7 mouse cellular contexts compared by ENCODE assay signal in the genomic region with DNA sequence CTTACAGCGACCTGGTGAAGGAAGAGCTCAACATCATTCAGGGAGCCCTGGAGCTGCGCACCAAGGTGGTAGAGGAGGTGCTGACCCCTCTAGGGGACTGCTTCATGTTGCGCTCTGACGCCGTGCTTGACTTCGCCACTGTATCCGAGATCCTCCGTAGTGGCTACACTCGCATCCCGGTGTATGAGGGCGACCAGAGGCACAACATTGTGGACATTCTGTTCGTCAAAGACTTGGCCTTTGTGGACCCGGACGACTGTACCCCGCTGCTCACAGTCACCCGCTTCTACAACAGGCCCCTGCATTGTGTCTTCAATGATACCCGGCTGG. TPM values are rescaled to one million over a fixed set of nuclear protein-coding genes. Genes with fewer than 3 reads are reported as not detected.
DNase-seq lines count a peak whose midpoint lies in the region; ATAC-seq and TF ChIP-seq lines count a peak whose summit lies in the region.

No protein-coding gene starts in this region.

- 16% methylated on average over 17 of the region's 17 CpGs for WGBS in liver, embryonic 11.5 days
- 14% methylated on average over 17 of the region's 17 CpGs for WGBS in forebrain, embryonic 11.5 days
- 18% methylated on average over 17 of the region's 17 CpGs for WGBS in intestine, postnatal 0 days
- WGBS in neural tube, embryonic 14.5 days: 10% methylated on average over 17 of the region's 17 CpGs

- H3K4me1 ChIP-seq in liver, embryonic 11.5 days (replicated peaks; ENCODE audit: control insufficient read depth, insufficient read depth, low read length): peaks cover 2% of the 10 kb centered on the region
- peaks cover 6% of the 10 kb centered on the region; the same call in 1 of the 2 replicates for H3K4me1 ChIP-seq in forebrain, embryonic 11.5 days (replicated peaks; ENCODE audit: control insufficient read depth, insufficient read depth, low read length)
- no peaks in the 10 kb centered on the region for H3K4me1 ChIP-seq in intestine, postnatal 0 days (replicated peaks; ENCODE audit: control insufficient read depth, insufficient read depth, low read length)
- H3K4me1 ChIP-seq in neural tube, embryonic 14.5 days (ENCODE audit: control insufficient read depth, insufficient read depth, low read length): 0 out of 2 replicates have a peak, but pooled peaks cover 4% of the 10 kb centered on the region

- H3K9me3 ChIP-seq in liver, embryonic 11.5 days (ENCODE audit: control insufficient read depth, low read length): no peaks in the 10 kb centered on the region
- no peaks in the 10 kb centered on the region; the same call in 1 of the 2 replicates for H3K9me3 ChIP-seq in forebrain, embryonic 11.5 days (ENCODE audit: control insufficient read depth, low read length)
- H3K9me3 ChIP-seq in intestine, postnatal 0 days (ENCODE audit: control insufficient read depth): no peaks in the 10 kb centered on the region
- H3K9me3 ChIP-seq in neural tube, embryonic 14.5 days (ENCODE audit: control insufficient read depth, low read length): no peaks in the 10 kb centered on the region

- no peak for ATAC-seq in liver, embryonic 11.5 days (replicated peaks; ENCODE audit: low FRiP score)
- ATAC-seq in forebrain, embryonic 11.5 days (replicated peaks; ENCODE audit: low FRiP score): peak; percentile 22; the same call in 1 of the 2 replicates
- ATAC-seq in intestine, postnatal 0 days: no peak
- peak; percentile 16; the same call in 1 of the 2 replicates for ATAC-seq in neural tube, embryonic 14.5 days (ENCODE audit: low read depth)

- DNase-seq in liver, embryonic 11.5 days (ENCODE audit: low spot score): no peak
- DNase-seq in liver: no peak
- no peak for DNase-seq in forebrain, embryonic 11.5 days (ENCODE audit: low spot score)
- no peak for DNase-seq in cerebellum, adult 18-20 months
- DNase-seq in left cerebral cortex, adult 9 months (ENCODE audit: low spot score in 2 of 2): no peak

- no peak overlapping the region for H3K27ac ChIP-seq in liver, embryonic 11.5 days (ENCODE audit: low read depth, low read length)
- no peak overlapping the region for H3K27ac ChIP-seq in forebrain, embryonic 11.5 days (ENCODE audit: low read depth, low read length)
- no peak overlapping the region for H3K27ac ChIP-seq in intestine, postnatal 0 days (ENCODE audit: low read depth, low read length)
- H3K27ac ChIP-seq in neural tube, embryonic 14.5 days (ENCODE audit: low read depth, low read length): peak overlapping the region; percentile 63

- peak overlapping the region; percentile 91 for H3K4me2 ChIP-seq in liver, embryonic 11.5 days
- H3K4me2 ChIP-seq in forebrain, embryonic 11.5 days (ENCODE audit: low read depth, low read length, severe bottlenecking): peak overlapping the region; percentile 99
- peak overlapping the region; percentile 99 for H3K4me2 ChIP-seq in intestine, postnatal 0 days (replicated peaks; ENCODE audit: low read depth)
- peak overlapping the region; percentile 92 for H3K4me2 ChIP-seq in neural tube, embryonic 14.5 days (ENCODE audit: low read depth, low read length)

- no peak for TF ChIP-seq CTCF in intestine, postnatal 0 days (IDR thresholded peaks at IDR 0.05; ENCODE audit: low read depth)

- H3K9ac ChIP-seq in liver, embryonic 11.5 days (ENCODE audit: low read depth, low read length): no peak overlapping the region
- peak overlapping the region; percentile 61 for H3K9ac ChIP-seq in forebrain, embryonic 11.5 days (ENCODE audit: low read length)
- no peak overlapping the region for H3K9ac ChIP-seq in intestine, postnatal 0 days (ENCODE audit: low read depth, low read length)
- peak overlapping the region; percentile 78 for H3K9ac ChIP-seq in neural tube, embryonic 14.5 days (replicated peaks; ENCODE audit: low read depth, low read length)

- peak overlapping the region; percentile 57 for H3K4me3 ChIP-seq in liver, embryonic 11.5 days (ENCODE audit: low read depth, low read length)
- peak overlapping the region; percentile 66 for H3K4me3 ChIP-seq in forebrain, embryonic 11.5 days (ENCODE audit: low read depth, low read length)
- peak overlapping the region; percentile 63 for H3K4me3 ChIP-seq in intestine, postnatal 0 days (ENCODE audit: low read depth, low read length)
- H3K4me3 ChIP-seq in neural tube, embryonic 14.5 days (ENCODE audit: low read depth, low read length): peak overlapping the region; percentile 57

- H3K36me3 ChIP-seq in liver, embryonic 11.5 days (ENCODE audit: control insufficient read depth, insufficient read depth, low read length): no peaks in the 10 kb centered on the region
- no peaks in the 10 kb centered on the region for H3K36me3 ChIP-seq in forebrain, embryonic 11.5 days (ENCODE audit: control insufficient read depth, insufficient read depth, low read length)
- H3K36me3 ChIP-seq in intestine, postnatal 0 days (ENCODE audit: control insufficient read depth, insufficient read depth): no peaks in the 10 kb centered on the region
- H3K36me3 ChIP-seq in neural tube, embryonic 14.5 days (ENCODE audit: control insufficient read depth, insufficient read depth, low read length): no peaks in the 10 kb centered on the region

- H3K27me3 ChIP-seq in liver, embryonic 11.5 days (replicated peaks; ENCODE audit: control insufficient read depth, insufficient read depth, low read length): peaks cover 60% of the 10 kb centered on the region
- H3K27me3 ChIP-seq in forebrain, embryonic 11.5 days (ENCODE audit: control insufficient read depth, insufficient read depth, low read length): peaks cover 22% of the 10 kb centered on the region
- peaks cover 54% of the 10 kb centered on the region for H3K27me3 ChIP-seq in intestine, postnatal 0 days (replicated peaks; ENCODE audit: control insufficient read depth, insufficient read depth, low read length)
- peaks cover 4% of the 10 kb centered on the region for H3K27me3 ChIP-seq in neural tube, embryonic 14.5 days (ENCODE audit: control insufficient read depth, insufficient read depth, low read length)

RNA-seq across cellular contexts. Expression of a gene that starts 1.4 kb away (rescaled TPM):
- polyA plus RNA-seq in liver, embryonic 11.5 days (2014; fragmentation: Nextera tagmentation; extraction: Ambion mirVana): 0.21 and 0.23 TPM in 2 replicates
- polyA plus RNA-seq in forebrain, embryonic 11.5 days (2014; fragmentation: Nextera tagmentation; extraction: Ambion mirVana): 0.35 and 0.37 TPM in 2 replicates
- polyA plus RNA-seq in intestine, postnatal 0 days (2015; fragmentation: Nextera tagmentation; extraction: Ambion mirVana): 5.4 and 5.5 TPM in 2 replicates
- 4.9 and 7.4 TPM in 2 replicates for polyA plus RNA-seq in neural tube, embryonic 14.5 days (2014; fragmentation: Nextera tagmentation; extraction: Ambion mirVana)

RNA-seq across cellular contexts. Expression of a gene that starts 53.5 kb away (rescaled TPM):
- polyA plus RNA-seq in liver, embryonic 11.5 days (2014; fragmentation: Nextera tagmentation; extraction: Ambion mirVana): 0.05 and 0.35 TPM in 2 replicates
- 1.2 and 1.7 TPM in 2 replicates for polyA plus RNA-seq in forebrain, embryonic 11.5 days (2014; fragmentation: Nextera tagmentation; extraction: Ambion mirVana)
- polyA plus RNA-seq in intestine, postnatal 0 days (2015; fragmentation: Nextera tagmentation; extraction: Ambion mirVana): 3.3 and 4.7 TPM in 2 replicates
- polyA plus RNA-seq in neural tube, embryonic 14.5 days (2014; fragmentation: Nextera tagmentation; extraction: Ambion mirVana): 0.12 and 0.15 TPM in 2 replicates

Comparison
In these comparisons a context has a peak if more than half of its experiments do, and no peak if none do; other contexts are left out.
1. ATAC-seq: peak in forebrain, embryonic 11.5 days (single experiment) and neural tube, embryonic 14.5 days (single experiment); none in liver, embryonic 11.5 days (single experiment) and intestine, postnatal 0 days (single experiment).
2. H3K9ac ChIP-seq: peak in forebrain, embryonic 11.5 days (single experiment) and neural tube, embryonic 14.5 days (single experiment); none in liver, embryonic 11.5 days (single experiment) and intestine, postnatal 0 days (single experiment).
3. Peak in every context shown above with its lines, with median percentiles within 50 percentile points of each other: H3K4me2 ChIP-seq and H3K4me3 ChIP-seq.